Mouse (Mus musculus) heart, postnatal 14 days (tissue): ENCODE measurements around the gene Pth2r. TPM values are rescaled to one million over a fixed set of nuclear protein-coding genes. Genes with fewer than 3 reads are reported as not detected.

Experiments
- DNase-seq, 2 experiments: peaks; one replicate each; pipeline ENCODE4 v3.0.0; 2021 to 2022
- intact Hi-C: fragments of 180-260 bp; cut with DNase I; formaldehyde crosslinking; loops from one replicate; pipeline ENCODE4 v1.15.1; 2025
- long read RNA-seq, 2 experiments: library from polyadenylated mRNA; stranded (forward); transcript quantifications; one replicate each; pipeline ENCODE4 v2.0.0; 2021
- total RNA-seq, 2 experiments: library from RNA; stranded (reverse); gene quantifications; 2 replicates each; pipeline ENCODE4 v1.2.3; 2021

Pth2r gene
- not detected for total RNA-seq
- long read RNA-seq, experiment 1 = 0 reads
- long read RNA-seq, experiment 2 = 0 reads

GRCm38 (mm10) chr1:65281756-65282155 lies at the start of gene Pth2r:
Pth2r (plus strand) TSS chr1:65282056.
- intact Hi-C loops = no loop called here

GRCm38 (mm10) chr1:65237712-65238111 lies 44.1 kb upstream of the Pth2r start:
- intact Hi-C loops = no loop called here
- no peak for DNase-seq

More at GRCm38 (mm10) chr1:65281756-65282155, at the start of gene Pth2r:
- DNase-seq = no peak

GRCm38 (mm10) chr1:65245637-65246036 lies 36.2 kb upstream of the Pth2r start:
- intact Hi-C loops = no loop called here
- DNase-seq = no peak

GRCm38 (mm10) chr1:65280461-65280860 lies 1.4 kb upstream of the Pth2r start:
- intact Hi-C loops = no loop called here

GRCm38 (mm10) chr1:65282766-65283165 lies 910 bp downstream of the Pth2r start:
- peak; percentile 10 to 43 for DNase-seq
- intact Hi-C loops = no loop called here

More at GRCm38 (mm10) chr1:65280461-65280860, 1.4 kb upstream of the Pth2r start:
- DNase-seq = no peak

- intact Hi-C loops = no loop called here
- DNase-seq = no peak
Observed at GRCm38 (mm10) chr1:65308476-65308875, 26.6 kb downstream of the Pth2r start.

GRCm38 (mm10) chr1:65311214-65311933 lies 29.5 kb downstream of the Pth2r start:
- DNase-seq = no peak
- intact Hi-C loops = loop anchor here (5.0 kb wide), 1 partner anchor 786 kb away; no protein-coding TSS in a partner anchor

GRCm38 (mm10) chr1:65312118-65312517 lies 30.3 kb downstream of the Pth2r start:
- intact Hi-C loops = loop anchor here (5.0 kb wide), 1 partner anchor 785 kb away; no protein-coding TSS in a partner anchor
- peak; percentile 8 to 46 for DNase-seq

- intact Hi-C loops = loop anchor here (5.0 kb wide), 1 partner anchor 784 kb away; no protein-coding TSS in a partner anchor
Observed at GRCm38 (mm10) chr1:65312896-65313295, 31.0 kb downstream of the Pth2r start.

GRCm38 (mm10) chr1:65314054-65315021 lies 32.5 kb downstream of the Pth2r start:
- intact Hi-C loops = loop anchor here (5.0 kb wide), 1 partner anchor 783 kb away; no protein-coding TSS in a partner anchor
- DNase-seq = no peak

More at GRCm38 (mm10) chr1:65312896-65313295, 31.0 kb downstream of the Pth2r start:
- DNase-seq = no peak

- intact Hi-C loops = no loop called here
- DNase-seq = no peak
Observed at GRCm38 (mm10) chr1:65315022-65315407, 33.2 kb downstream of the Pth2r start.

- intact Hi-C loops = no loop called here
- DNase-seq = no peak
Observed at GRCm38 (mm10) chr1:65334026-65334425, 52.2 kb downstream of the Pth2r start.

GRCm38 (mm10) chr1:65337768-65338167 lies 55.9 kb downstream of the Pth2r start:
- intact Hi-C loops = no loop called here

GRCm38 (mm10) chr1:65340240-65340639 lies 58.4 kb downstream of the Pth2r start:
- intact Hi-C loops = no loop called here
- DNase-seq = no peak

More at GRCm38 (mm10) chr1:65337768-65338167, 55.9 kb downstream of the Pth2r start:
- no peak for DNase-seq

- DNase-seq = no peak
- intact Hi-C loops = no loop called here
Observed at GRCm38 (mm10) chr1:65352979-65353378, 71.1 kb downstream of the Pth2r start.

GRCm38 (mm10) chr1:65354153-65354552 lies 72.3 kb downstream of the Pth2r start:
- intact Hi-C loops = no loop called here
- DNase-seq = no peak

GRCm38 (mm10) chr1:65388328-65388727 lies 106.5 kb downstream of the Pth2r start:
- DNase-seq = peak; percentile 2 to 23
- intact Hi-C loops = no loop called here

GRCm38 (mm10) chr1:65389621-65390020 lies 107.8 kb downstream of the Pth2r start:
- no peak for DNase-seq
- intact Hi-C loops = no loop called here

GRCm38 (mm10) chr1:65407441-65407840 lies 125.6 kb downstream of the Pth2r start:
- DNase-seq = no peak
- intact Hi-C loops = no loop called here

GRCm38 (mm10) chr1:65420909-65421308 lies 139.1 kb downstream of the Pth2r start:
- intact Hi-C loops = no loop called here
- DNase-seq = no peak

- intact Hi-C loops = no loop called here
- DNase-seq = no peak
Observed at GRCm38 (mm10) chr1:65422501-65423010, 140.7 kb downstream of the Pth2r start.
